Mouse (Mus musculus) lung, adult 2 months (tissue): ENCODE results near the gene Nfxl1. TPM values are rescaled to one million over a fixed set of nuclear protein-coding genes. Genes with fewer than 3 reads are reported as not detected.
"Not testable (repeated sequence)": the region's sequence is repeated elsewhere in the genome, so short reads cannot be mapped to it uniquely, and the experiment has no call there.

Experiments
- DNase-seq: peaks from one replicate; pipeline ENCODE4 v3.0.0; 2022
- H3K4me1 ChIP-seq: fragments of 200-500 bp; 2 replicates; pipeline ENCODE4 v1.6.1; 2011; ENCODE audit warnings: low read length; ENCODE audit not compliant: control insufficient read depth, insufficient read depth
- H3K4me3 ChIP-seq: fragments of 200-500 bp; replicated peaks from 2 replicates; pipeline ENCODE3; 2011; ENCODE audit warnings: low read depth, mild to moderate bottlenecking, control low read depth, low read length; ENCODE audit errors: extremely low read depth
- CTCF ChIP-seq: fragments of 200-500 bp; IDR thresholded peaks from 2 replicates; pipeline ENCODE4 v1.5.1; 2011; ENCODE audit warnings: mild to moderate bottlenecking, low read length, control low read depth; ENCODE audit not compliant: insufficient read depth
- POLR2A ChIP-seq: fragments of 200-500 bp; IDR thresholded peaks from 2 replicates; pipeline ENCODE4 v1.6.1; 2011; ENCODE audit warnings: low read depth, mild to moderate bottlenecking, control low read depth, low read length, borderline replicate concordance; ENCODE audit errors: extremely low read depth
- WGBS: fragments of 180-500 bp; shearing (Covaris S2); methylation state at CpG from one replicate; pipeline ENCODE4 v1.1.7; 2018; 5-methylcytosine and 5-hydroxymethylcytosine counted together
- polyA plus RNA-seq: library from polyadenylated mRNA; depleted of rRNA; stranded (reverse); fragments of >200 nt; gene quantifications from 2 replicates; pipeline ENCODE4 v1.2.3, GENCODE M21; 2012; rRNA removed

The Nfxl1 gene
- 4.6 and 6.3 TPM in 2 replicates for polyA plus RNA-seq

GRCm38 (mm10) chr5:72559544-72560049 is at the start of gene Nfxl1:
Gene Nfxl1 (minus strand): TSS chr5:72559684.
- WGBS = under 1% methylated on average over 42 of the region's 42 CpGs

GRCm38 (mm10) chr5:72603138-72603537 is 43.7 kb upstream of the Nfxl1 start:
- TF ChIP-seq POLR2A = no peak
- no peak for TF ChIP-seq CTCF
- WGBS = 83% methylated on average over 4 of the region's 4 CpGs
- DNase-seq = no peak
- no peak overlapping the region for H3K4me3 ChIP-seq
- no peaks in the 10 kb centered on the region for H3K4me1 ChIP-seq

More at GRCm38 (mm10) chr5:72559544-72560049, at the start of gene Nfxl1:
- Histone ChIP-seq H3K4me3 (peak within 1 kb of the TSS; percentile 87), H3K4me1 (peaks cover 3% of the 10 kb centered on the region)
- TF ChIP-seq CTCF (no peak), POLR2A (peak; percentile 70; the same call in 1 of the 2 replicates)
- DNase-seq = peak; percentile 91

- peak; percentile 39 for DNase-seq
- no peaks in the 10 kb centered on the region for H3K4me1 ChIP-seq
- H3K4me3 ChIP-seq = no peak overlapping the region
- TF ChIP-seq CTCF = peak; percentile 63
- no peak for TF ChIP-seq POLR2A
- WGBS = 10% methylated on average over 5 of the region's 5 CpGs
These were observed 41.5 kb upstream of the Nfxl1 start for GRCm38 (mm10) chr5:72601006-72601405.

GRCm38 (mm10) chr5:72587192-72587681 is 27.8 kb upstream of the Nfxl1 start, which contains the start of gene Gm5868:
Gene Gm5868 (minus strand): TSS chr5:72587551.
- WGBS = 3% methylated on average over 38 of the region's 38 CpGs
- Histone ChIP-seq H3K4me3 (no peak within 1 kb of the TSS), H3K4me1 (0 out of 2 replicates have a peak, but pooled peaks cover 5% of the 10 kb centered on the region)
- DNase-seq = peak; percentile 5
- TF ChIP-seq CTCF (no peak), POLR2A (no peak)

- H3K4me1 ChIP-seq, DNase-seq, H3K4me3 ChIP-seq: not testable (repeated sequence)
- whole genome bisulfite sequencing = 40% methylated on average over 25 of the region's 25 CpGs
These were observed 27.2 kb upstream of the Nfxl1 start for GRCm38 (mm10) chr5:72586667-72587191.

GRCm38 (mm10) chr5:72586122-72586521 is 26.6 kb upstream of the Nfxl1 start:
- not testable (repeated sequence) for H3K4me1 ChIP-seq, H3K4me3 ChIP-seq, DNase-seq
- 42% methylated on average over 7 of the region's 7 CpGs for WGBS
- TF ChIP-seq CTCF = peak; percentile 43; the same call in 1 of the 2 replicates

GRCm38 (mm10) chr5:72580970-72581332 is 21.5 kb upstream of the Nfxl1 start, which contains the start of gene Zar1:
Gene Zar1 (minus strand): TSS chr5:72581254.
- not testable (repeated sequence) for H3K4me1 ChIP-seq, DNase-seq, H3K4me3 ChIP-seq
- 12% methylated on average over 21 of the region's 21 CpGs for WGBS

GRCm38 (mm10) chr5:72580088-72580969 is 20.8 kb upstream of the Nfxl1 start:
- not testable (repeated sequence) for H3K4me3 ChIP-seq, DNase-seq, H3K4me1 ChIP-seq
- WGBS = 8% methylated on average over 56 of the region's 73 CpGs

- 64% methylated on average over 10 of the region's 10 CpGs for WGBS
- H3K4me1 ChIP-seq, H3K4me3 ChIP-seq, DNase-seq: not testable (repeated sequence)
These were observed 20.1 kb upstream of the Nfxl1 start for GRCm38 (mm10) chr5:72579599-72579998.

- TF ChIP-seq POLR2A (no peak), CTCF (no peak)
- 82% methylated on average over 5 of the region's 5 CpGs for WGBS
- H3K4me3 ChIP-seq = no peak overlapping the region
- no peaks in the 10 kb centered on the region for H3K4me1 ChIP-seq
- no peak for DNase-seq
These were observed 6.1 kb upstream of the Nfxl1 start for GRCm38 (mm10) chr5:72565621-72566020.

- H3K4me1 ChIP-seq, H3K4me3 ChIP-seq, DNase-seq: not testable (repeated sequence)
- WGBS = 85% methylated on average over 2 of the region's 2 CpGs
These were observed 3.7 kb upstream of the Nfxl1 start for GRCm38 (mm10) chr5:72563183-72563582.
